Mouse (Mus musculus): Measurements from ENCODE around the gene Rimbp2. TPM values are rescaled to one million over a fixed set of nuclear protein-coding genes. Genes with fewer than 3 reads are reported as not detected.

The Rimbp2 gene
- total and polyA plus RNA-seq, 3 experiments: not detected

DNA sequence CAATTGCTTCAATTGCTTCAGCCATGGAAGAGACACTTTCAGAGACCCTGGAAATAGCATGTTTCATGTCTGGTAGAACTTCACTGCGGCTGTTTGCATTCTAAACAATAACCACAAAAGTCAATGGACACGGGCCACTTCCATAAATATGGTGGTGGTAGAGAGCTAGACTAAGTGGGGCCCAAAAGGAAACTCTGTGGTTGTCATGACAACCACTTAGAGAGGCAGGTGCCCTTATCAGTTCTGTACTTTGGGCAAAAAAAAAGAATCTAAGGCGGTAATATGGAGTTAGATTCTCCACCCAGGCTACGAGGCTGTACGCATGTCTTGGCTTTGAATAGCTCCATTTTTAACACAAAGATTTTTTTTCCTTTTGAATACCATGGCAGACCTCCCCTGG, 86.5 kb downstream of the Rimbp2 start:
- Histone ChIP-seq H3K36me3 (ENCODE audit: control insufficient read depth in 1 of 2, insufficient read depth in 2 of 2, low read length in 2 of 2) (no peaks in the 10 kb centered on the region), H3K9me3 (replicated peaks; ENCODE audit: insufficient read depth, low read length) (no peaks in the 10 kb centered on the region), H3K9ac (ENCODE audit: control insufficient read depth, low read depth, low read length, poor library complexity, severe bottlenecking) (no peak overlapping the region), H3K27ac (ENCODE audit: control insufficient read depth, low read depth, low read length) (no peak overlapping the region), H3K79me2 (ENCODE audit: control insufficient read depth, insufficient read depth, low read length, poor library complexity) (no peaks in the 10 kb centered on the region), H3K4me3 (ENCODE audit: control insufficient read depth in 1 of 2, insufficient read depth in 1 of 2, low read depth in 2 of 2, low read length in 2 of 2) (no peak overlapping the region), H3K27me3 (ENCODE audit: control insufficient read depth in 1 of 2, insufficient read depth in 2 of 2, low read length in 2 of 2) (no peaks in the 10 kb centered on the region), H3K4me1 (ENCODE audit: control insufficient read depth in 1 of 2, insufficient read depth in 2 of 2, low read length in 2 of 2) (no peaks in the 10 kb centered on the region)
- no peak for DNase-seq (ENCODE audit: low read depth, low spot score)
- TF ChIP-seq RCOR1 (IDR thresholded peaks at IDR 0.05; ENCODE audit: low read depth, low read length) (no peak), BHLHE40 (IDR thresholded peaks at IDR 0.05; ENCODE audit: borderline replicate concordance, low read depth, low read length) (no peak), MYB (IDR thresholded peaks at IDR 0.05; ENCODE audit: low read depth, low read length) (no peak)

- Histone ChIP-seq H3K9ac (ENCODE audit: control insufficient read depth, low read depth, low read length, poor library complexity, severe bottlenecking) (no peak overlapping the region), H3K36me3 (ENCODE audit: control insufficient read depth in 1 of 2, insufficient read depth in 2 of 2, low read length in 2 of 2) (no peaks in the 10 kb centered on the region), H3K4me3 (ENCODE audit: control insufficient read depth in 1 of 2, insufficient read depth in 1 of 2, low read depth in 2 of 2, low read length in 2 of 2) (no peak overlapping the region), H3K9me3 (replicated peaks; ENCODE audit: insufficient read depth, low read length) (no peaks in the 10 kb centered on the region), H3K27me3 (ENCODE audit: control insufficient read depth in 1 of 2, insufficient read depth in 2 of 2, low read length in 2 of 2) (no peaks in the 10 kb centered on the region), H3K4me1 (ENCODE audit: control insufficient read depth in 1 of 2, insufficient read depth in 2 of 2, low read length in 2 of 2) (no peaks in the 10 kb centered on the region), H3K27ac (ENCODE audit: control insufficient read depth, low read depth, low read length) (no peak overlapping the region), H3K79me2 (ENCODE audit: control insufficient read depth, insufficient read depth, low read length, poor library complexity) (no peaks in the 10 kb centered on the region)
- DNase-seq (ENCODE audit: low read depth, low spot score): no peak
- TF ChIP-seq USF1 (IDR thresholded peaks at IDR 0.05; ENCODE audit: low read depth, low read length): no peak
- TF ChIP-seq ZMIZ1 (IDR thresholded peaks at IDR 0.05; ENCODE audit: low read depth, low read length): no peak
- TF ChIP-seq SMC3 (IDR thresholded peaks at IDR 0.05; ENCODE audit: low read depth, low read length): no peak
- TF ChIP-seq TAL1 (IDR thresholded peaks at IDR 0.05; ENCODE audit: low read length): no peak
- no peak for TF ChIP-seq ELF1 (IDR thresholded peaks at IDR 0.05; ENCODE audit: low read depth, low read length)
- no peak for TF ChIP-seq CHD1 (IDR thresholded peaks at IDR 0.05; ENCODE audit: low read depth, low read length)
- no peak for TF ChIP-seq MYC (IDR thresholded peaks at IDR 0.05; ENCODE audit: low read depth, low read length)
- no peak for TF ChIP-seq CTCF (IDR thresholded peaks at IDR 0.05 in 2 of 3, conservative IDR thresholded peaks at IDR 0.05 in 1 of 3; ENCODE audit: control insufficient read depth in 1 of 3, insufficient read depth in 1 of 3, low read depth in 2 of 3, low read length in 3 of 3, poor library complexity in 1 of 3, severe bottlenecking in 1 of 3)
- no peak for TF ChIP-seq POLR2A (IDR thresholded peaks at IDR 0.05; ENCODE audit: control insufficient read depth in 1 of 2, insufficient read depth in 1 of 2, low read depth in 1 of 2, low read length in 2 of 2, poor library complexity in 1 of 2)
- no peak for TF ChIP-seq SIN3A (IDR thresholded peaks at IDR 0.05; ENCODE audit: low read length)
- TF ChIP-seq MAFK (IDR thresholded peaks at IDR 0.05; ENCODE audit: borderline replicate concordance, low read depth, low read length): no peak
- TF ChIP-seq HCFC1 (IDR thresholded peaks at IDR 0.05; ENCODE audit: low read depth, low read length): no peak
- TF ChIP-seq GABPA (IDR thresholded peaks at IDR 0.05; ENCODE audit: low read depth, low read length): no peak
- no peak for TF ChIP-seq ZKSCAN1 (IDR thresholded peaks at IDR 0.05; ENCODE audit: low read depth, low read length)
- no peak for TF ChIP-seq TCF12 (IDR thresholded peaks at IDR 0.05; ENCODE audit: low read depth, low read length)
- TF ChIP-seq NELFE (IDR thresholded peaks at IDR 0.05; ENCODE audit: low read depth, low read length): no peak
- TF ChIP-seq POLR2AphosphoS2 (IDR thresholded peaks at IDR 0.05; ENCODE audit: low read length): no peak
- no peak for TF ChIP-seq ZC3H11A (IDR thresholded peaks at IDR 0.05; ENCODE audit: low read depth, low read length)
Measured at GRCm38 (mm10) chr5:128866291-128866690, 87.0 kb downstream of the Rimbp2 start.

All from MEL (cell line).